Mouse (Mus musculus): Measurements from ENCODE around the gene Cacng4.

- TF ChIP-seq POLR2A (IDR thresholded peaks at IDR 0.05; ENCODE audit: extremely low read depth, insufficient read depth, low read length) (no peak), CTCF (IDR thresholded peaks at IDR 0.05; ENCODE audit: extremely low read depth, insufficient read depth, low read length) (no peak)
Observed at GRCm38 (mm10) chr11:107812429-107812828, 18.1 kb upstream of the Cacng4 start.
